Mouse (Mus musculus): ENCODE measurements at regions not wholly inside any gene's neighbourhood (a gene's known extent, or its start where the extent isn't known, plus 50 kb on each side); places are given as distances from the start of the nearest gene placed in this dataset.

DNA sequence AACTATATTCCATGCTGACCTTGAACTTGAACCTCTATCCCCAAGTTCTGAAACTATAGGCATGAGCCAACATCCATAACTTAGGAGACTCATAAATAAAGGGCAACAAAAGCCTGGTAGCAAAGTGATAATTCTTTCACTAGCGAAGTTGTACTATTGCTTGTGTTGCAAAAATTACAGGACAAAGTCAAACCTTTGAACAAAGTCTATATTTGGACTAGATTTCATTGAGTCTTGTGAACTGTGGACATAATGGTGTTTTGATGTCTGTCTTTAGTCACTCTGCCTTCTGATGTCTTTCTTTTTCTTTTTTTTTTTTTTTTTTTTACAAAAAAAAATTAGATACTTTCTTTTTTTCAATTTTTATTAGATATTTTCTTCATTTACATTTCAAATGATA is 594.5 kb downstream of the Etv1 start:
- DNase-seq, result no peak

Measured in right cerebral cortex, postnatal 4 days (tissue).